Mouse (Mus musculus) adipocyte (in vitro differentiated cells): Measurements from ENCODE around the gene 9330161L09Rik.
A peak's percentile ranks its signal among the peaks of the same experiment; 100 is the strongest.
"Not testable (repeated sequence)": the region's sequence is repeated elsewhere in the genome, so short reads cannot be mapped to it uniquely, and the experiment has no call there.

Source experiments
- DNase-seq: peaks from one replicate; pipeline ENCODE4 v3.0.0-alpha.2; 2016; ENCODE audit warnings: low spot score

9330161L09Rik gene

DNA sequence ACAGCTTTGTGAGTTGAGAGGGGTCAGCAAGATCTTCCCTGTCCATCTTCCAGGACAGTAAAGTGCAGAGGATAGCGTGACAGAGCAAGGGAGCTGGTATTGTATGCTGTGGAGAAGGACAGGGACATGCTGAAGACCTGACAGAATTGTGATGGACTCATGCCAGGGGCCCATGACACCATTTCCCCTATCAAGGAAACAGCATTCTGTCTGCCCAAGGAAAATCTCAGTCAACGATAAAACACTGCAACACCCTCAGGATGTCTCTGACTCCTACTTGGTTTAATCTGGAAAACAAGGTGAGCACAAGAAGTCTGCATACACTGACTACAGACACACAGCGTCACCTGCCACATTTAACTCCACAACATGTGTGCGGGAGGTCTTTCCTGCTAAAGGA is at the start of gene 9330161L09Rik:
9330161L09Rik (minus strand) TSS at position 101 of the 400 bp plus-strand sequence.
- DNase-seq, result no peak

- DNase-seq, result no peak
These were observed 49.5 kb upstream of the 9330161L09Rik start, which contains the start of gene Ifi27l2b for GRCm38 (mm10) chr12:103457140-103457539. Gene Ifi27l2b (minus strand): TSS chr12:103457223.

GRCm38 (mm10) chr12:103456727-103457126 is 49.1 kb upstream of the 9330161L09Rik start:
- not testable (repeated sequence) for DNase-seq

- DNase-seq, result no peak
These were observed 45.7 kb upstream of the 9330161L09Rik start for GRCm38 (mm10) chr12:103453361-103453760.

DNA sequence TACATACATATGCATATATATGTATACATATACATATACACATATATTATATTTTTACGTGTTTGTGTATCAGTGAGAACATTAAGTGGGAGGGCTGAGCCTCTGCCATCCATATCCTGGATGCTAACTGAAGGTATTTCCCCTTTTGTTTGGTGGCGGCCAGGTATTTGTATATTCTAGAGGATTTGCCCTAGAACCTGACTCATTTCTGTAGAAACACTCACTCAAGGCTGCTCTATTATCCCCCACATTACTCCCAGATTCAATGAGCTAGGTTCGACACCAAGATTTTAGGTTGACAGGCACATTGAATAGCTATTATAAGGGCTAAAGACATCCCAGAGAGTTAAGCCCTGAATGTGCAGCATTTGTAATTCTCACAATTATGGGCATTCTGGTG is 37.4 kb upstream of the 9330161L09Rik start:
- DNase-seq, result no peak

- DNase-seq, result not testable (repeated sequence)
These were observed 36.6 kb upstream of the 9330161L09Rik start for GRCm38 (mm10) chr12:103444261-103444660.

DNA sequence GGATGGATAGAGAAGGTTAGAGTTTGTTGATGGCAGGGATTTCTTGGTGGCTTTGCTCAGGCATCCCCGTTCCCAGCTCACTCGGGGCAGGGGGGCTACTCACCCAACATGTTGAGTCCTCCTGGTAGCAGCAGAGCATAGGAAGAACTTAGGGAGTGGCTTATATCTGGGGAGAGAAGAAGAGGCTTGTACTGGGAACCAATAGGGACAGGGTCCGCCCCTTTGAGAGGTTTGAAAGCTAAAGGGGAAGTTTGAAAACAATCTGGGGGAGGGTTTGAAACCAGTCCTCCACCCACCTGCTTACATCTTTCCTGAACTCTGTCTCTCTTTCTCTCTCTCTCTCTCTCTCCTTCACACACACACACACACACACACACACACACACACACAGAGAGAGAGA is 35.9 kb upstream of the 9330161L09Rik start, which contains the start of gene Ifi27l2a:
Ifi27l2a (minus strand) TSS at position 157 of the 400 bp plus-strand sequence.
- DNase-seq, result no peak

- DNase-seq, result no peak
These were observed 30.0 kb upstream of the 9330161L09Rik start for GRCm38 (mm10) chr12:103437601-103438000.

GRCm38 (mm10) chr12:103434861-103435260 is 27.2 kb upstream of the 9330161L09Rik start:
- no peak for DNase-seq

GRCm38 (mm10) chr12:103433986-103434731 is 26.5 kb upstream of the 9330161L09Rik start, which contains the start of gene Ifi27:
Gene Ifi27 (plus strand): TSS chr12:103434211.
- DNase-seq, result peak; percentile 95

DNA sequence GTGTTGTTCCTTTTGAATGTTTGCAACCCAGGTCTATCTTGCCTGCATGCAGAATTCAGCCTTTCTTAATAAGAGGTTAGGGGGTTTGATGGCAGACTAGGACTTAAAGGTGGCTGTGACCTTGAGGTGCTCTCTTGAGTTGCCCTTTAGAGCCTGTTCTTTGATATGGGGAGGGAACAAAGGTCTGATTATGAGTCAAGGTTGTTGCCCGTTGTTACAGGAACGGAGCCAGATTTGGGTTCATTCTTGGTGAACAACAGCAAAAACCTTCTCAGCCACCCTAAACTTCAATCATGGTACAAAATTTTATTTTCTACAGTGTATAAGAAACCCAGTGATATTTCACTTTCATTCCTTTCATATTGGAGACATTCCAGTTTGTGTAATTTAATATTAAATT is 25.8 kb upstream of the 9330161L09Rik start:
- no peak for DNase-seq

GRCm38 (mm10) chr12:103426710-103427109 is 19.1 kb upstream of the 9330161L09Rik start:
- DNase-seq, result no peak

DNA sequence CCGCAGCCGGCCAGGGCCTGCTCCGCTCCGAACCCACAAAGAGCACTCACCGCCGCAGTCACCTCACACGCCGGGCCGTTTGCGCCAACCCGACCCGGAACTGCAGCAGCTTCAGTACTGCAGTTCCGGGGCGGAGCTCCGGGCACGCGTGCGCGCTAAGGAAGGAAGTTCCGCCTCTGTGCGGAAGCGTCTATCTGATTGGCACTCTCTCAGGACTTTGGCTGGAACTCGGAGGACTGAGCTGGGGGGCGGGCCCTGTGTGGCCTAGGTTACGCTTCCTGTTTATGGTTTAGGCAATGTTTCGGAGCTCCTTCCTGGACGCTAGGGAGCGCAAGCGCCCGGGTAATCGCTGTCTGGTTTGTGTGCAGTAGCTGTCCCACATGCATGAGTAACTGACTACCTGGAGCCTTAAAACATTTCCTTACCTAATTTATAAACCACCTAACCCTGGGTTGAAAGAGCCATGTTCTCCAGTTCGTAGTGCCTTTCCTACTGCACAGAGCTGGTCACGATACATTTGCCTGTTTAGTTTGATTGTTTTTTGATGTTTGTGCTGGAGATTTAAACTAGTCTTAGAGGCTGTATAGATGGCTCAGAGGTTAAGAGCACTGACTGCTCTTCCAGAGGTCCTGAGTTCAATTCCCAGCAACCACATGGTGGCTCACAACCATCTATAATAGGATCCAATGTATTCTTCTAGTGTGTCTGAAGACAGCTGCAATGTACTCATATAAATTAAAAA is 18.3 kb upstream of the 9330161L09Rik start, which contains the start of gene Ddx24:
Ddx24 (minus strand) TSS at position 102 of the 742 bp plus-strand sequence.
- DNase-seq, result peak; percentile 99

DNA sequence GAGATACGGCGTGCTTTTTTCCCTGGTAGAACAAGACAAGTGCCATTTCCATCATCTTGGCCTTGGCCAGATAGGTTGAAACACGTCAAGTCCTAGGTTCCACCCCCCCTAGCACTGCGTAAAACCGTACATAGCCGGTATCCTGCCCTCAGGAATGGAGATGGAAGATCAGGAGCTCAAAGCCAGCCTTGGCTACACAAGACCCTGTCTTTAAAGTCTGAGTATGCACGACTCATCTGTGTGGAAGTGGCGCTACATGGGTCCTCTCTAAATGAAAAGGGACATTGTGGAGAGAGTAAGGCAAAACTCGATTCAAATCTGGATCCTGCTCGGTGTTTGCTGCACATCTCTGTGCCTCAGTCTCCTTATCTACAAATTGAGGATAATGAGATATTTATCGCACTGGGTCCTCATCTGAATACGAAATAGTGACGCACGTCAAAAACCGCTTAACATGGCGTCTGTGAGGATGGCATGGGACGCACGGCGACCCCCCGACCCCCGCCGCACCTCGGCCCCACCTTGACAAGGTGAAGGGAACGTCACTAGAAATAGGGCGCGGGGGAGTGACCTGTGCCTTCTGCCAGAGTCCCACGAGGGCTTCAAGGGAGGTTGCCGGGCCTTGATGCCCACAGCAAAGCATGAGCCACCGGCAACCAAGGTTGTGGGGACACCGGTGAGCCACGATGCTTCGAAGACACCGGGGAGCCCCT is 17.6 kb upstream of the 9330161L09Rik start:
- no peak for DNase-seq

DNA sequence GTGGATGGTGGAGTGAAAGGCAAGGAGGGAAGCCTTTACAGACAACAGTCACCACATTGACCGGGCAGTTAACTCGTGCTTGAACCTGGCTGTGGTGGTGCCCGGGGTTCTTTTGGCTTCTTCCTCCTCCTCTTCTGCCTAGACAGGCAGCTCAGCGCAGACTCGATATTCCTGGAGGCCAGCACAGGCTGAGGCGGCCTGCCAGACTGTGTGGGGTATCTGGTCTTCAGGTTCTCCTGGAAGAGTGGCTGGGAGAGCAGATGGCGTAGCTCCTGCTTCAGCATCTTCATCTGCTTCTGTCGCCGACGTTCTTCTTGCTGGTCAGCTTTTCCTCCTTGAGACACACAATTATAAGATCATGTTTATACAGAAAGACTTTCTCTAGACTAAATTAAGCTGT is 524 bp upstream of the 9330161L09Rik start:
- DNase-seq, result no peak

GRCm38 (mm10) chr12:103404131-103404530 is 3.5 kb downstream of the 9330161L09Rik start:
- DNase-seq, result no peak

GRCm38 (mm10) chr12:103396751-103397150 is 10.9 kb downstream of the 9330161L09Rik start:
- no peak for DNase-seq

DNA sequence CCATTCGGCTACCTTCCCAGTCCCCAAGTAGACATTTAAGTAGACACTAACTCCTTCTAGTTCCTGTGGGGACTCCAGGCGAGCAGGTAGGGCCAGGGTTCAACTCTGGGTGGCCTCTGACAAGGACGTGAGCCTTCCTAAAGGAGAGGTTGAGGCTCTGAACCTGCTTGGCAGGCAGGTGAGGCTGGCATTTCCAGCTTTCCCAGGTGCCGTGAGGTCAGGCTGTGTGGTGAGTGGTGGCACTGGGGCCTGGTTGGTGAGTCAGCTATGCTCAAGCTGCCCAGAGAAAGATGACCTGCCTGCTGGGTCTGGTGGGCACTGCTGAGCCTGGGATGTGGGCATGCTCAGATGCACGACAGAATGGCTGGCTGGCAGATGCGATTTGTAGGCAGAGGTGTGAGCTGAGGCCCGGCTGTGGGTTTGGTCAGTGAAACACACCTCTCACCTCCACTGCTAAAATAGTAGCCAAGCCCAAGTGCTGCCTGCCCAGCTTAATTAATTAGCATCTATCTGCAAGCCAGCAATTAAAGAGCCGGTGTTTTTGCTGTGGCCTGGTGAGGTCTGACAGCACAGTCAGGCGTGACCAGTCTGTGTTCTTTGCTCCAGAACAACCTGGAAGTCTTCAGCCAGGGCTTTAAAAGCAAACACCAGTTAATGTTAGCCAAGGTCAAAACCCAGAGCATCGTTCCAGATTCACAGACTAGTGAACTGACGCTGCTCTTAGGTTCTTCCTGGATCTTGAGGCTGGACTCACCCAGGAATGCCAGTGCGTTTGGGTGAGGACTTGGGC is 11.9 kb downstream of the 9330161L09Rik start:
- DNase-seq, result no peak

DNA sequence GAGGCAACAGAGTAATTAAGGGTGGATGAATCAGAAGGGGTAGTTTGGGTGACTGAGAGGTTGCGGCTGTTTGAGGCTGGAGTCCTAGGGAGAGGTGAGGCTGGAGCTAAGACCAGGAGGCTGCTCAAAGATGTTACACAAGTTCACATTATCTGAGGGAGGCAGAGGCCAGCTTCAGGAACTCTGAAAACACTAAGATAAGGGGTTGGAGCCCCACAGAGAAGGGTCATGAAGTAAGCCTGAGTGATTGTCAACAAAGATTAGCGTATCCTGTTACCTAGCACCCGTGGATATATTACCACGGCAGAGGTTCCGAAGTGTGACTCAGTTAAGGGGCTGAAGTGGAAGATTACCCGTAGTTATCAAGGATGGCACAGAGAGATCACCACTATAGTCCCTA is 14.1 kb downstream of the 9330161L09Rik start:
- no peak for DNase-seq

DNA sequence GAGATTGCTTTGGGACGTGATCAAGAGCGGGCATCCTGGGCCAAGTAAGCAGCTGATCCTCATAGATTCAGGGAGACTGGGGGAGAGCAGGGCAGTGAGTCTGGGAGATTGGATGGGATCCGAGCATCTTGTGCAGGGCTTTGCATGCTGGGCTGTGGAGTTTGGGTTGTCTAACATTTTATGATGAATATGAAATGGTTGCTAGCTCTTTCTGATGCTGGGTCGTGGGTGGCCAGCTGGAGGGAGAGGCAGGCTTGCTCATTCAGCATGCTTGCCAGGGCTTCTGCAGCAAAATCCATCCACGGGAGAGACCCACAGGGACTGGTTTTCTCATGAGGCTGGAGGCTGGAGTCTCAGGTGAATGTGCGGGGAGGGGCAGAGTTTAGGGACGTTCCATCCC is 16.5 kb downstream of the 9330161L09Rik start:
- DNase-seq, result no peak

DNA sequence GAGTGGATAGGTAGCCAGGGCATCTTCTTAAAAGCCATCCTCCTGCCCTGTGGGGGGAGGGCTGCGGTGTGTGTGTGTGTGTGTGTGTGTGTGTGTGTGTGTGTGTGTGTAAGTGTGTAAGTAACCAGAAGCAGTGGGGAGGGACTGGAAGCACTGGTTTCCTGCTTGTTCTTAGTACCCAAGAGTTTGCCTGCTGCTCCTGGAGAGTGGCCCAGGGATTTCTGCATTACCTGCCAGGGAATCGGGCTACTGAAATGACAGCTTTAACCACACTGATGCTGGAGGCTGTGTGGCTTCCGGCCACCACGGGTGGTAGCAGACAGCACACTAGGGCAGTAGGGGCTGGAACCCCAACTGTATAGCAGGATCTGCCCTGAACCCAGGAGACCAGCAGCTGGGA is 17.6 kb downstream of the 9330161L09Rik start:
- no peak for DNase-seq
